Mouse (Mus musculus) intestine, postnatal 0 days (tissue): ENCODE measurements at regions not wholly inside any gene's neighbourhood (a gene's known extent, or its start where the extent isn't known, plus 50 kb on each side); places are given as distances from the start of the nearest gene placed in this dataset.

Experiments
- ATAC-seq: fragments of 200-750 bp; cut with Nextera tagmentation; 2 replicates; pipeline ENCODE4 v1.8.0; 2017; ENCODE audit warnings: mild to moderate bottlenecking, moderate TSS enrichment, moderate library complexity
- H3K27ac ChIP-seq: fragments of 300-500 bp; sonication (generic); 2 replicates; pipeline ENCODE4 v1.5.1; 2014; ENCODE audit warnings: mild to moderate bottlenecking, low read depth, low read length, moderate library complexity
- H3K27me3 ChIP-seq: fragments of 300-500 bp; sonication (generic); replicated peaks from 2 replicates; pipeline ENCODE4 v1.6.1; 2014; ENCODE audit warnings: low read length, mixed read lengths; ENCODE audit not compliant: control insufficient read depth, insufficient read depth
- H3K36me3 ChIP-seq: fragments of 300-500 bp; sonication (generic); 2 replicates; pipeline ENCODE4 v1.6.1; 2014; ENCODE audit warnings: mild to moderate bottlenecking, moderate library complexity; ENCODE audit not compliant: control insufficient read depth, insufficient read depth
- H3K4me1 ChIP-seq: fragments of 300-500 bp; sonication (generic); replicated peaks from 2 replicates; pipeline ENCODE4 v1.6.1; 2014; ENCODE audit warnings: antibody characterized with exemption, low read length, mixed read lengths; ENCODE audit not compliant: control insufficient read depth, insufficient read depth
- H3K4me2 ChIP-seq: fragments of 300-500 bp; sonication (generic); replicated peaks from 2 replicates; pipeline ENCODE4 v1.6.1; 2014; ENCODE audit warnings: low read depth, mild to moderate bottlenecking, moderate library complexity
- H3K4me3 ChIP-seq: fragments of 300-500 bp; sonication (generic); 2 replicates; pipeline ENCODE4 v1.5.1; 2014; ENCODE audit warnings: low read depth, low read length
- H3K9ac ChIP-seq: fragments of 300-500 bp; sonication (generic); 2 replicates; pipeline ENCODE4 v1.6.1; 2014; ENCODE audit warnings: mild to moderate bottlenecking, low read depth, low read length
- H3K9me3 ChIP-seq: fragments of 300-500 bp; sonication (generic); 2 replicates; pipeline ENCODE4 v1.6.1; 2016; ENCODE audit warnings: mixed run types; ENCODE audit not compliant: control insufficient read depth
- CTCF ChIP-seq: sonication (generic); IDR thresholded peaks from 2 replicates; pipeline ENCODE4 v1.5.1; 2016; ENCODE audit warnings: low read depth, mild to moderate bottlenecking, control low read depth, antibody characterized with exemption, moderate library complexity
- WGBS: fragments of 180-500 bp; shearing (Covaris S2); extraction: QIAGEN DNeasy Blood & Tissue Kit; methylation state at CpG from one replicate; pipeline ENCODE4 v1.1.7; 2014; 5-methylcytosine and 5-hydroxymethylcytosine counted together

GRCm38 (mm10) chr15:86566111-86566510, 351.9 kb downstream of the Tbc1d22a start:
- H3K4me2 ChIP-seq = no peak overlapping the region
- H3K4me1 ChIP-seq = no peaks in the 10 kb centered on the region
- TF ChIP-seq CTCF = peak; percentile 54
- ATAC-seq = no peak
- H3K9me3 ChIP-seq = no peaks in the 10 kb centered on the region
- no peaks in the 10 kb centered on the region for H3K36me3 ChIP-seq
- no peaks in the 10 kb centered on the region for H3K27me3 ChIP-seq
- H3K9ac ChIP-seq = no peak overlapping the region
- WGBS = 71% methylated on average over 3 of the region's 3 CpGs
- H3K4me3 ChIP-seq = no peak overlapping the region
- H3K27ac ChIP-seq = no peak overlapping the region

- Histone ChIP-seq H3K4me2 (no peak overlapping the region), H3K4me1 (no peaks in the 10 kb centered on the region), H3K27me3 (no peaks in the 10 kb centered on the region), H3K36me3 (no peaks in the 10 kb centered on the region), H3K4me3 (no peak overlapping the region), H3K27ac (no peak overlapping the region), H3K9me3 (no peaks in the 10 kb centered on the region), H3K9ac (no peak overlapping the region)
- 82% methylated on average over 5 of the region's 5 CpGs for WGBS
- ATAC-seq = no peak
- TF ChIP-seq CTCF = no peak
Measured at GRCm38 (mm10) chr15:86574311-86574710, 360.1 kb downstream of the Tbc1d22a start.

- no peaks in the 10 kb centered on the region for H3K36me3 ChIP-seq
- WGBS = 37% methylated on average over 5 of the region's 5 CpGs
Measured at GRCm38 (mm10) chr15:86576666-86577065, 362.4 kb downstream of the Tbc1d22a start.

GRCm38 (mm10) chr15:86578689-86579088, 364.4 kb downstream of the Tbc1d22a start:
- Histone ChIP-seq H3K36me3 (no peaks in the 10 kb centered on the region), H3K9ac (no peak overlapping the region), H3K4me1 (no peaks in the 10 kb centered on the region), H3K4me2 (no peak overlapping the region), H3K9me3 (no peaks in the 10 kb centered on the region), H3K27ac (no peak overlapping the region), H3K4me3 (no peak overlapping the region), H3K27me3 (no peaks in the 10 kb centered on the region)
- no peak for TF ChIP-seq CTCF
- ATAC-seq = no peak
- 88% methylated on average over 16 of the region's 16 CpGs for WGBS

More at GRCm38 (mm10) chr15:86576666-86577065, 362.4 kb downstream of the Tbc1d22a start:
- Histone ChIP-seq H3K4me3 (no peak overlapping the region), H3K9ac (no peak overlapping the region), H3K9me3 (no peaks in the 10 kb centered on the region), H3K4me2 (no peak overlapping the region), H3K27ac (no peak overlapping the region), H3K4me1 (no peaks in the 10 kb centered on the region), H3K27me3 (no peaks in the 10 kb centered on the region)
- no peak for TF ChIP-seq CTCF
- ATAC-seq = no peak

- Histone ChIP-seq H3K27me3 (no peaks in the 10 kb centered on the region), H3K4me3 (no peak overlapping the region), H3K4me2 (no peak overlapping the region), H3K9ac (no peak overlapping the region), H3K36me3 (no peaks in the 10 kb centered on the region), H3K4me1 (no peaks in the 10 kb centered on the region), H3K9me3 (no peaks in the 10 kb centered on the region), H3K27ac (no peak overlapping the region)
- TF ChIP-seq CTCF = no peak
- ATAC-seq = no peak
- WGBS = 71% methylated on average over 7 of the region's 7 CpGs
Measured at GRCm38 (mm10) chr15:86582240-86583090, 368.2 kb downstream of the Tbc1d22a start.

- Histone ChIP-seq H3K4me2 (no peak overlapping the region), H3K27ac (no peak overlapping the region), H3K4me1 (no peaks in the 10 kb centered on the region), H3K4me3 (no peak overlapping the region), H3K9ac (no peak overlapping the region), H3K36me3 (no peaks in the 10 kb centered on the region), H3K9me3 (no peaks in the 10 kb centered on the region), H3K27me3 (no peaks in the 10 kb centered on the region)
- WGBS = 71% methylated on average over 4 of the region's 4 CpGs
- TF ChIP-seq CTCF = peak; percentile 40
- ATAC-seq = no peak
Measured at GRCm38 (mm10) chr15:86585716-86586115, 371.5 kb downstream of the Tbc1d22a start.
